Mouse (Mus musculus): Measurements from ENCODE around the gene Nr2c2.

DNA sequence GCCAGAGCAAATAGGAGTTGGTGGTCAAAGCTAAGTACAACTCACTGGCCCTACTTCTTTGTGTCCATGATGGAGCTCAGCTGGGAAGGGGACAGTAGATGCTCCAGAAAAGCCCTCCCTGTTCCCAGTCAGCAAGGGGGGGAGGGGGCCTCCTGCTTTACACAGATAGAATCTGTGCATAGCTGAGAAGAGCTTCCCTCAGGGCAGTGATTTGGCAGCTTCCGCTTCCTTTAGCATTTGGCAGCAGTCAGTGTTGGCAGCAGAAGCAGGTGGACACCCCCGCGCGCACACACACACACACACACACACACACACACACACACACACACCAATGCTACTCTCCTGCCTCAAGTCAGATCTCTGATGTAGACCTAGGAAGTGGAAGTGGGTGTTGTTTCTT, 49.1 kb upstream of the Nr2c2 start:
- no peak for TF ChIP-seq CTCF (IDR thresholded peaks at IDR 0.05; ENCODE audit: extremely low read depth, insufficient read depth, insufficient read length, insufficient replicate concordance)
- TF ChIP-seq POLR2A (IDR thresholded peaks at IDR 0.05; ENCODE audit: low read depth, low read length) = no peak
